Mouse (Mus musculus) stomach, postnatal 0 days (tissue): ENCODE measurements around the gene Slc25a11.

Experiments used
- CTCF ChIP-seq: IDR thresholded peaks from 2 replicates; pipeline ENCODE4 v1.5.1; 2016; ENCODE audit warnings: antibody characterized with exemption, low read depth, mild to moderate bottlenecking, moderate library complexity
- EP300 ChIP-seq: optimal IDR thresholded peaks from 2 replicates; pipeline ENCODE3; 2016; ENCODE audit warnings: antibody characterized with exemption

DNA sequence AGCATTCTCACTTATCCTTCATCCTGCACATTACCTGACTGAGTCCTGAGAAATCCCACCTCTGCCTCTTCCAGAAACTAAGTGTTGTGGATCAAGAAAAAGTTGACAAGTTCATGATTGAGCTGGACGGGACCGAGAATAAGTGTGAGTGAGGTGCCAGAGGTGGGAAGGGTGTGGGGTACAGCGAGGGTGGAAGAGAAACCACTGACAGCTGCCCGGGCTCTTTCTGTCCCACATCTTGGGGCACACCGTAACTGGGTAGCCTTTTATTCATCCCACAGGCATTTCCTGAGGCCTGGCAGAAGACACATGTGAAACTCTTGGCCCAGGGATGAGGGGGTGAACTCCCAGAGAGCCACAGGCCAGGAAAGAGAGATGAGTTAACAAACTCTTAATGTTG, 11.2 kb upstream of the Slc25a11 start:
- TF ChIP-seq CTCF (no peak), EP300 (no peak)
